Comparison of ENCODE assay signal across 16 mouse cellular contexts in the genomic region with DNA sequence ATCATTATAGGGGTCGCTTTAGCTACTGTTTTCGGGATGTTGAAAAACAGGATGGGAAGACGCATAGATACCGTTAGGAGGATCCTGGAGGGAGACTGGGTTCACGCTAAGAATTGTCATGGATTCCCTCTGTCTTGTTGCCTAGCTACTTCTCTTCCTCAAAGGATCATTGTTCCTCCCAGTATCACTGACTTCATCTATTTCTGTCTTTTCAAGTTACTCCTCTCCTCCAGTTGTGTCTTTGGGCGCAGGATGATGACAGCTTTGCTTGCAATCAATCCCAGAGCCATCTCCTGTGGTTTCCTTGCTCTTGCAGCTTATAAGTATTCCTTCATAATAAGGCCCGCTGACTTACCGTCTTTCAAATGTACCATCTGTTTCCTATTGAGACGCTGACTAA. TPM values are rescaled to one million over a fixed set of nuclear protein-coding genes. Genes with fewer than 3 reads are reported as not detected.
A peak's percentile ranks its signal among the peaks of the same experiment; 100 is the strongest.
DNase-seq lines count a peak whose midpoint lies in the region; ATAC-seq lines count a peak whose summit lies in the region.
"Had no signal": no experiment of that assay in that cellular context is flagged by ENCODE, and none has a peak within 500 bp of the region (broad histone marks: within the 10 kb centered on the region; RNA-seq: fewer than 3 reads in every experiment).

No protein-coding gene starts in this region.

- ATAC-seq in neural tube, embryonic 11.5 days (ENCODE audit: insufficient read depth, low FRiP score, low TSS enrichment), result peak; percentile 30; the same call in 1 of the 2 replicates
- ATAC-seq in kidney, embryonic 16.5 days (ENCODE audit: low FRiP score, low TSS enrichment), result no peak

- DNase-seq in neural tube, embryonic 11.5 days (ENCODE audit: low spot score), result no peak
- DNase-seq in neural tube, embryonic 10.5 days (ENCODE audit: extremely low spot score, low spot score), result no peak
- DNase-seq in hindbrain, embryonic 10.5 days (ENCODE audit: low spot score), result no peak
- DNase-seq in mesoderm, embryonic 11.5 days (ENCODE audit: low read depth, low spot score), result peak; percentile 16
- DNase-seq in ovary, adult 18-20 months (ENCODE audit: low spot score), result no peak
- DNase-seq in adrenal gland, adult 18-20 months (ENCODE audit: low spot score in 2 of 2), result no peak
- DNase-seq: cerebellum, adult 18-20 months; kidney, adult 18-20 months had no signal

- no peak overlapping the region for H3K4me3 ChIP-seq in neural tube, embryonic 11.5 days (ENCODE audit: low read depth, low read length)
- H3K4me3 ChIP-seq in hindbrain, embryonic 10.5 days, result peak overlapping the region; percentile 32; the same call in 1 of the 2 replicates
- H3K4me3 ChIP-seq in kidney, embryonic 16.5 days (ENCODE audit: low read length), result no peak overlapping the region
- H3K4me3 ChIP-seq: midbrain, embryonic 12.5 days had no signal

- no peak overlapping the region for H3K9ac ChIP-seq in neural tube, embryonic 11.5 days (ENCODE audit: low read length)
- no peak overlapping the region for H3K9ac ChIP-seq in kidney, embryonic 16.5 days (replicated peaks; ENCODE audit: low read length)
- H3K9ac ChIP-seq: midbrain, embryonic 12.5 days had no signal

- no peaks in the 10 kb centered on the region for H3K36me3 ChIP-seq in neural tube, embryonic 11.5 days (ENCODE audit: control insufficient read depth, insufficient read depth, low read length)
- no peaks in the 10 kb centered on the region for H3K36me3 ChIP-seq in hindbrain, embryonic 10.5 days
- no peaks in the 10 kb centered on the region for H3K36me3 ChIP-seq in kidney, embryonic 16.5 days (ENCODE audit: insufficient read depth, low read length)
- H3K36me3 ChIP-seq: midbrain, embryonic 12.5 days had no signal

- H3K9me3 ChIP-seq in neural tube, embryonic 11.5 days (ENCODE audit: control insufficient read depth, low read length), result no peaks in the 10 kb centered on the region
- H3K9me3 ChIP-seq in hindbrain, embryonic 10.5 days, result no peaks in the 10 kb centered on the region
- no peaks in the 10 kb centered on the region for H3K9me3 ChIP-seq in kidney, embryonic 16.5 days (ENCODE audit: low read length)
- H3K9me3 ChIP-seq: midbrain, embryonic 12.5 days had no signal

- peak overlapping the region; percentile 36 for H3K4me2 ChIP-seq in neural tube, embryonic 11.5 days (ENCODE audit: low read depth)
- H3K4me2 ChIP-seq in kidney, embryonic 16.5 days (replicated peaks; ENCODE audit: low read depth, low read length), result no peak overlapping the region
- H3K4me2 ChIP-seq: liver, embryonic 11.5 days; midbrain, embryonic 12.5 days had no signal

- 64% methylated on average over 9 of the region's 9 CpGs for WGBS in neural tube, embryonic 11.5 days
- WGBS in hindbrain, embryonic 10.5 days, result 65% methylated on average over 9 of the region's 9 CpGs
- WGBS in kidney, embryonic 16.5 days, result 77% methylated on average over 9 of the region's 9 CpGs

- no peaks in the 10 kb centered on the region for H3K27me3 ChIP-seq in neural tube, embryonic 11.5 days (ENCODE audit: control insufficient read depth, insufficient read depth, low read length)
- no peaks in the 10 kb centered on the region for H3K27me3 ChIP-seq in hindbrain, embryonic 10.5 days (ENCODE audit: insufficient read depth, poor library complexity, severe bottlenecking)
- H3K27me3 ChIP-seq in kidney, embryonic 16.5 days (ENCODE audit: insufficient read depth, low read length), result no peaks in the 10 kb centered on the region
- H3K27me3 ChIP-seq: CH12.LX; midbrain, embryonic 12.5 days had no signal

- 0 out of 2 replicates have a peak overlapping the region, but pooled peaks have one; percentile 23 for H3K27ac ChIP-seq in neural tube, embryonic 11.5 days (ENCODE audit: low read depth, low read length)
- peak overlapping the region; percentile 69 for H3K27ac ChIP-seq in hindbrain, embryonic 10.5 days
- H3K27ac ChIP-seq in kidney, embryonic 16.5 days (ENCODE audit: low read length), result no peak overlapping the region
- H3K27ac ChIP-seq: midbrain, embryonic 12.5 days had no signal

- H3K4me1 ChIP-seq in neural tube, embryonic 11.5 days (ENCODE audit: control insufficient read depth, insufficient read depth, low read length), result no peaks in the 10 kb centered on the region; the same call in 1 of the 2 replicates
- H3K4me1 ChIP-seq in hindbrain, embryonic 10.5 days (replicated peaks), result peaks cover 11% of the 10 kb centered on the region
- no peaks in the 10 kb centered on the region for H3K4me1 ChIP-seq in kidney, embryonic 16.5 days (ENCODE audit: insufficient read depth, low read length)
- H3K4me1 ChIP-seq: midbrain, embryonic 12.5 days had no signal

RNA-seq across cellular contexts. Expression of a gene that starts 38.3 kb away (rescaled TPM):
- polyA plus RNA-seq in neural tube, embryonic 11.5 days (2014; fragmentation: Nextera tagmentation; extraction: Ambion mirVana), result not detected in 2 replicates
- not detected in 2 replicates for polyA plus RNA-seq in hindbrain, embryonic 10.5 days (2016; fragmentation: Nextera tagmentation; extraction: Ambion mirVana)
- not detected for total RNA-seq in adrenal gland, adult 18-20 months (2021)
- polyA plus RNA-seq in kidney, embryonic 16.5 days (2015; fragmentation: Nextera tagmentation; extraction: Ambion mirVana), result not detected in 2 replicates
- total RNA-seq: CH12.LX; gastrocnemius, adult 8-10 months; heart, adult 8-10 months; heart, postnatal 25 days had no signal
- polyA plus RNA-seq: liver, embryonic 11.5 days; lung, embryonic 16.5 days; midbrain, embryonic 12.5 days had no signal
